Mouse (Mus musculus) frontal cortex, adult (tissue): ENCODE results near the gene Syt1.

ENCODE experiments used
- ATAC-seq: cut with Nextera tagmentation; 2 replicates; pipeline ENCODE4 v1.9.2; 2017; ENCODE audit warnings: mild to moderate bottlenecking, moderate library complexity, mixed read lengths; ENCODE audit not compliant: low TSS enrichment

The Syt1 gene

DNA sequence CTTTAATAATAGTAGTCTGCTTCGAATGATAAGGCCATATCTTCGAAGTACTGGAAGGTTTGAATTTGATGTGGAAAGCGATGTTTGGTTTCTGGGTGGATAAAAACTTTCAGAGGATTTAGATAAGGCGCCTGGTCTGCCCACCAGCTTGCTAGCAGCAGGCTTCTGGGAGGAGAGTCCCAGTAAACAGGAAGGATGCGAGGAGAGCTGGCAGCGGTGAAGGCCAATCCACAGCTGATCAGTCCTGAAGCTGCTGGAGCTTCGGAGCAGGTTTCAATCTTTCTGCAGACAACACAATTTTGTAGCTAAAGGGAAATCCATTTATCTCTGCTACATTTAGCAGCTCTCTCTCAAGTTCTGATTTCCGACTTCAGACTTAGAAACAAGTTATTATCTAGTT is 358.7 kb downstream of the Syt1 start:
- no peak for ATAC-seq

DNA sequence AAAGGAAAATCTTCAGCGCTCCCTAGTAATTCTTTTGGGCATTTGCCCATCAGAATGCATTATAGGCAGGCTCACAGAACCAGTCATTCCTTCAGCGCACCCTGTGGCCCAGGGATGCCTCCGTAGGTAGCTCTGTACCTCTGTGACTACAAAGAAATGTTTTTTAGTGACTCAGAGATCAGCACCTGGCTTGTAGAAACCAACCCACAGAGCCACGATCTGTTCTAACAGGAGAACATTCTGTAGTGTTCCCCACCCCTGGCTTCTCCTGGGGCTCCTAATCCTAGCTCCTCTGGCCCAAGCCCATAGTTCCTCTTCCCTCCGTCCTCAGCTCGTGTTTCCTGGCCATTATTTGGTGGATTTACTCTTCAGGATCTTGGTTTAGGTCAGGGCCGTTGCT is 361.6 kb downstream of the Syt1 start:
- peak; percentile 33 for ATAC-seq

DNA sequence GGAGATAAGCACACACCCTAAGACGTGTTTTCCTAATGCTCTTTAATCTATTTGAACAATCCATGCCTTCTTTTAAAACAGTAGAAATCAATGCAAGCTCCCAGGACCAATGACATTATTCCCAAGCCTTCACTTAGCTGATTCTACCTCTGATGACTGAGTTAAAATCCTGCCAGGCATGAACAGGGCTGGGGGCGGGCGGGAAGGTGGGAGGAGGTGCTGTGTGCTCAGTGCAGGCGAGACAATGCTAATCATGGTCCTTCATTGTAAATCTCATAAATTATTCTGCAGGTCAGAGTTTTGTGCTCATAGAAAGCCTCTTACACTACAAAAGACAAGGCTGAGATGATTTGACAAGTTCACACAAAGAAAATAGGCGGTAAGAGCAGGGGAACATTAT is 366.9 kb downstream of the Syt1 start:
- peak; percentile 81 for ATAC-seq

DNA sequence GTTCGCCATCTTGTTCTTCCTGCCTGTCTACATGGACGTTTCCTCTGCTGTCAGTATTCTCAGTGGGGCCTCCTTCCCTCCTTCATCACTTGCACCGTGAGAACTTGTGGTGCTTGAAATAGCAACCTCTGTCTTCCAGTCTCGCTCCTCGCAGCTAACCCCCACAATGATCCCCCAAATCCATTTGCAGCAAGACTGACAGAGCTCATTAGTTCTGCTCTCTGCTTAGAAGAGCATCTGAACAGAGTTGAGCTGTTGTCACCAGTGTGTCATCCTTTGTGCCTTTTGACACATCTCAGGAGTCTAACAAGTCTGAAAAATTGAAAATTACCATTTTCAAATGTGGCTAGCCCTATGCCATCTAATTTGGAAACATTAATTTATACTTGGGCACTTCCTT is 372.7 kb downstream of the Syt1 start:
- no peak for ATAC-seq

DNA sequence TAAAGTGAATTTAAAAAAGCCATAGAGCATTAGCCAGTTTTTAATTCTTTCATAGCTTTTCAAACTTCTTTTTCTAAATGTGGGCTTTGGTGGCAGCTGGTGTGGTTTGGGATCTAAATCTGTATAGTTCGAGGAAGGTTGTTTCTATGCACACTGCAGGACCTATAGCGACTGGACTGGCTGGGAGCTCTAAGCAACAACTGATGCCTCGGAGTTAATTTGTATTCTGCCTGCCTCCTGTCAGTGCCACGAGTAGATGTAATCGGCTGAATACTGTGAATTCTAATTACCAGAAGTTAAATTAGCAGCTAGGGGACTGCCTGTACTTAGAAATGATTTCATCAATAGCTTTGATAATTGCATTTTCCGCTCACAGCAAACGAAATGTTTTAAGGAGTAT is 374.7 kb downstream of the Syt1 start:
- 0 out of 2 replicates have a peak, but pooled peaks have one; percentile 18 for ATAC-seq

DNA sequence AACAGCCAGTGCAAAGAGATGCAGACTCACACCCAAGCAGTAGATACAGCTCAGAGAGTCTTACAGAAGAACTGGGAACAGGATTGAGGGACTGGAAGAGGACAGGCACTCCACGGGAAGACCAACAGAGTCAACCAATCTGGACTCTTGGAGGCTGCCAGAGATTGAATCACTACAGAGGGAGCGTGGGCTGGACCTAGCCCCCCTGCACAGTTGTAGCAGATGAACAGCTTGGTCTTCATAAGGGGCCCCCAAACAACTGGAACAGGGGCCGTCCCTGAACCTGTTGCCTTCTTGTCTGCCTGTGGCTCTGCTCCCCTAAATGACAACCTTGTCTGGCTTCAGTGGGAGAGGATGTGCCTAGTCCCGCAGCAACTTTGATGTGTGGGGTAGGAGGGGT is 375.2 kb downstream of the Syt1 start:
- peak; percentile 20 for ATAC-seq

DNA sequence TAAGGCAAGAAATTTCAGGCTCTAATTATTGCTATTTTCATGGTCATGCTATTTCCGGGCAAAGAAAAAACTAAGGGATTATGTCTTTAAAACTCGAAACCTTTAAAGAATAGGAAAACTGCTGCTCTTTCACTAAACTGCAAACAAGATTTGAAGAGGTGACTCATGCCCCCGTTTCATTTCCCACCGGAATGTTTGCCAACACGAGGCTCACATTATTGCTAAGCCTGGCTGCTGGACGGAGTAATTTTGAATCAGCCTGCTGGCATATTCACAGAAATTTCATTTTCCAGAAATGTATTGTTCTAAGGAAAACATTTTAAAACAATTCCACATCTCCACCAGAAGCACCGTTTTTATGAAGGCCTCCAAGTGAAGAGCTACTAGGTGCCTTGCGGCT is 379.9 kb downstream of the Syt1 start:
- ATAC-seq = peak; percentile 36; the same call in 1 of the 2 replicates

DNA sequence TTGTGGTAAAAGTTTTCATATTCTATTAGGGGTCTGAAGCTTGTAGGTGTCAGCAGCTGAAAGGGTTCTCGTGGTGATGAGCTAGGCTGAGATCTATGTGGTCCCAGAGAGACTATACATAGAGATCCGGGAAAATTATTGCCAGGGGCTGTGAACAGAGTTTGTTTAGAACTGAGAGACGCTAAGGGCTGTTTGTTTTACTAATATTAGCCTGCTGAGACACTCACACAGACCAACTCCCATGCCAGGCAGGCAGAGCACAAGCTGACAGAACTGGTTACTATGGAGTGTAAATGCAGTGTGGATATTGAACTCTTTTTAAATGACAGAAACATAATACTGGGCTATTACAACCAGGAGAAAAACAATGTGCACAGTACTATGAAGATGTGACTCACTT is 384.4 kb downstream of the Syt1 start:
- ATAC-seq = no peak

DNA sequence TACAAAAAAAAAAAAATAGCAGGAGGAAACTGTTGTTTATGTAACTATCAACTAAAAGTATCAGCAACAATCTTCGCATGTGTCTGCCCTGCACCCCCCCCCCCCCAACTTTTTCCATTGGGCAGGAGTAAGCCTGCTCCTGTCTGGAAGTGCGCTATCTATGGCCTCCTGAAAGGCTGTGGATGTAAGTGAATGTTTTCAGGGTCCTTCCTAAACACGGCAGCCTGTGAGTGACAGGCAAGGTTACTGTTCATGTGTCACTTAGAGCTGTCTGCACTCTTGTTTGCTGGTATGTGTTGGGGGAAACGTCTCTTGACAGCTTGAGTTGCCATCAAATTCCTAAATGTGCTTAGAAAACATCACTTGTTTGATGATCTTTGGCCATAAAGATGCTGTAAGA is 387.8 kb downstream of the Syt1 start:
- no peak for ATAC-seq

DNA sequence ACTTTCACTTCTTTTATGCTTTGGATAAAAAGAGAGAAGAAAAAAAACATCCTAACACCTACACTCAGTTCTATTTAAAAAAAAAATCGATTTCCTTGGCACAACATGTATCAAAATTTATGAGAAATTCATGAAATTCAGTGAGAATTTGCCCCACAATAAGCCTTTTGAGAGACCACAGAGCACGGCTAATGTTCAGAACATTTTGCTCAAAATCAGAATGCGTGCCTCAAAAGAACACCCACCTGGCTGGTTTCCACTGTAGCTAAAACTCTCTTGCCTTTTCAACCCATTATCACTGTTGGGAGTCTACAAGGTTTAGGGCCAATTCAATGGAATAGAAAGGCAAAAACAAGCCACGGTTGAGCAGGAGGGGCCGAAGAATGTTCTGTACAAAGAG is 390.9 kb downstream of the Syt1 start:
- ATAC-seq = no peak

DNA sequence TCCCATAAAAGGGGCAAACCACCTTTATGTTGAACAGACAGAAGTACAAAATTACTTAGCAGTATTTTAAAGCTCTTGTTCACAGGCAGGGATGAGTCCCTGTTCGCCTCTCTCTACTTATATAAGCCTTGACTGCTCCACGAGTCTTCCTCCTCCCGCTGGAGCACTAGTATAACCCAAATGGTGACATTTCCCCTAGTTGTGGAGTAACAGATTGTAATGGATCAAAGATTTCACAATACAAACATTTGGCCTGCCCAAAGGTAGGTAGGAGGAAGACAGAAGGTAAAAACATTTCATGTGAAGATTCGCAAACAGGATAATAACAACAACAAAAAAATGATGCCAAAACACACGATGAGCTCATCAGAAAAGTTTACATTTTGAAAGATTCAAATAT is 391.6 kb downstream of the Syt1 start:
- peak; percentile 39; the same call in 1 of the 2 replicates for ATAC-seq

DNA sequence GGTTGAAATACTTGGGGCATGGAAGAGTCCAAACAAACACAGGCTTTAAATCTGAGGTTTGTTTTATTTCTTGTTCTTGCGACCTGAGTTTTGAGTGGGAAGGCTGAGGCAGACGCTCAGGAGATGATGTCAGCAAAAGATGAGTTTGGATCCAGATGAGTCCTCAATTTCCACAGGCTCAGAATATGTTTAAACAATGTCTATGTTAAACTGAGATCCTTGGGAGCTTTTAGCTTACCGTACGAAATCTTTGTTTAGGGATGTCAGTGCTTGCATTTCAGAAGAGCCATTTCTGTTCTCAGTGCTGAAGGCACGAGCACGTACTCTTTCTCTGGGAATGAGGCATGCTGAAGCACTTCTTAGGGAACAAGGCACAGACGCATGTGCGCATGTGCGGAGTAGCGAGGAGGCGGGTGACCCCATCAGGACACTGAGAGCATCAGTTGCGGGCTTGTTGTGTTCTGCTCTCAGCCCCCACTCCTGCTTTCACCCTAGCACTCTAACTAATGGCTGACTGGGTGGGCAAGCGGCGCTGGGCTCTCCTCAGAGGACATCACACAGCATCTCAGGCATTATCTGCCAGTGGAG is 400.6 kb downstream of the Syt1 start:
- peak; percentile 55 for ATAC-seq

DNA sequence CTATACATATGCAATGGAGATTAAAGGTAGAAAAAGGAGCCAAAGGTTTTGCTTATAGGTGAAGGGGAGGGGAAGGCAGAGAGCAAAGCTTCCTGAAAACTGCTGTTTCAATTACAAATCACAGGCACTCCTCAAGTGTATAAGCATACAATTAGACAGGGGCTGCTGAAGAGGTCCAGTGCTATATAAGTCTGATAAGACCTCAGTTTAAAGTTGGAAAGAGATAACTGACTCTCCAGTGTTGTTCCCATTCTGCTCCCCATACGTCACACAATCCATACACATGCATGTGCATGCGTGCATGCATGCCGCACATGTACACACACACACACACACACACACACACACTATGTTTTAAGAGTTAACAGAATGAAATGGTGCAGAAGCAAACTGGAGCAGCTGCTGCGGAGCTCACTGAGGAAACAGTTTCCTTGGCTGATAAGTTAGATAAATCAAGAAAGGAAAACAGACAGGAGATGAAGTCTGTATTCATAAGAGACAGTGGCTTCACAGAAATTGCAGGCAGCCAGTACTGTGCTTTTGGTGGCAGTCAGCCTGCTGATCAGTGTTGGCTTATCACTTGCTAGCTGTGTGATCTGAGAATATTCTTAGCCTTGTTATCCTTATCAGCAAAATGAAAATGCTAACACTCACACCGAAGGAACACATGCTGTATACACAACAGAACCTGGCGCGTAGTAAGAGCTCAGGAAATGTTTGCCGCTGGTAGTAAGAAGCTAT is 408.9 kb downstream of the Syt1 start:
- ATAC-seq = peak; percentile 28

DNA sequence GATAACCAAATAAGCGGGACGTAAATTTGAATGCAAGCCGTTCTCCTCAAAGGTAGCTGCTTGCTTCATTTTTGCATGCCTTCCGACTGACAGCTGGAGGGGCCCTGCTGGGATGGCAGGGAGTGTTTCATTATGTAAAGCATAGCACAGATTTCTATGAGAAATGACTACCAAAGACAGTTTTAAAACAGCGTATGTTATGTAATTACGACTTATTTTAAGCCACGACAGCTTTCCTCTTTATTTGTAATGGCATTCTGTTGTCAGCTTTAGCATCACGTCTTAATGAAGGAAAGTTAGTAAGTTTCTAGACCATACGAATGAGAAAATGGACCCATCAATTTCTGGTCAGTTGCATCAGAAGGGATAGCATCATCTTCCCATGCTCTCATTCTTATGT is 410.1 kb downstream of the Syt1 start:
- peak; percentile 66 for ATAC-seq

DNA sequence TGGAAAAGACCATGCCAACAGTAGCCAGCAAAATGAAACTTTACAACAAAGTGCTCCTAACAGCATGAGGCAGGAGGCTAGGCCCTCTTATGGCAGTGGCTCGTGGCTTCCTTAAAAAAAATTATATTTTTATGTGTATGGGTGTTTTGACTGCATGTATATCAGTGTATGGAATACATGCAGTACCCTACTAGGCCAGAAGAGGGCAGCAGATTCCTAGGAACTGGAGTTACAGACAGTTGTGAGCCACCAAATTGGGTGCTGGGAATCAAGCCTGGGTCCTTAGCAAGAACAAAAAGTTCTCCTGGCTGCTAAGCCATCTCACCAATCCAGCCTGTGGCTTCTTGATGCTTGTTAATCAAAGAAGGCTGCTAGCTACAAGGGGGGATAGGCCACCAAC is 413.4 kb downstream of the Syt1 start:
- no peak for ATAC-seq

DNA sequence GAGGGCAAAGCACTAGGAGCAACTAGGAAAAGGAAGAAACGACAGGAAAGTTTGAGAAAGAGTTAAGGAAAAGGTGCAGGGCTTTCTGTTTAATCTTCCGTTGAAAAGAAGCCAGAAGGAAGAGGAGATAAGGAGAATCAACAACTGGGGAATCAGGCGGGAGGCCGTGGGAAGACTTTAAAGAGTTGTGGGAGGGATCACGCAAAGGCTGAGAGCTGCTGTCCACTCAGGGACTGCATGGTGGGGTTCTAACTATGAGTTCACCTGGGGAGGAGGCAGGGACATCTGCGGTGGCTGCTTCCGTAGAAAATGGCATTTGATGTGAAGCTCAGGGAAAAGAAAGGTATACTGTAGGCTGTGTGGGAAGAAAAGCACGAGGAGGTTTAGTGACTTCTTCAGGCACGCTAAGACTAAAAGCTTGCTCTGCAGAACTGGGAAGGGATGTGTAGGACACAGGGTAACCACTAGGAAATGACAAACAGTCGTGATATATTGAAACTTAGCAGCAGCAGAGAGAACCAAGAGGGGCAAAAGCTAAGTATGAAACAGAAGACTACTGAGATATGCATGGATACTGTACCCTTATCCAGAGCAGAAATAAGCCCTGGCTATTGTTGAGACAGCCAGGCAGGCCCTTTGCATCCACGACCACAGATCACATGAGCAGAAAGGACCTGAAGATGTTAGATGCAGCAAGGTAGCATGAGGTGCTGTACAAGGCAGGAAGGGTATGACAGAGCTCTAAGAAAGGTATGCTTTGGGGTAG is 414.4 kb downstream of the Syt1 start:
- peak; percentile 13; the same call in 1 of the 2 replicates for ATAC-seq

DNA sequence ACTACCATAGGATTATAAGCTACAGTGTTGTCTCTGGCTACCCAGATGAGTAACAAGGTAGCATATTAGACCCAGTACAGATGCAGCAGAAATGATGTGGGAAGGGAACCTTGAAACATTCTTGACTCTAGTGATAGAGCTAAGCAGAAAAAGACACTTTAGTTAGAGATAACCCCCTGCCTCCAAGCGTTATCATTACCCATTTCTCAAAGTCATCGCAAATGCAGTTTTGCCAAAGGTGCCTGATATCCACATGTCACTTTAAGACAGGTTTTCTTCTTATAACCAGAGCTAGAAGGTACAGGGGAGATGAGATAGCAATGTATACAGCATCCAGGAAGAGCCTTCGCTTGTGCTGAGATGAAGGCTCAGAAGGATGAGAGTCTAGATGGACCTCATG is 421.4 kb downstream of the Syt1 start:
- no peak for ATAC-seq

DNA sequence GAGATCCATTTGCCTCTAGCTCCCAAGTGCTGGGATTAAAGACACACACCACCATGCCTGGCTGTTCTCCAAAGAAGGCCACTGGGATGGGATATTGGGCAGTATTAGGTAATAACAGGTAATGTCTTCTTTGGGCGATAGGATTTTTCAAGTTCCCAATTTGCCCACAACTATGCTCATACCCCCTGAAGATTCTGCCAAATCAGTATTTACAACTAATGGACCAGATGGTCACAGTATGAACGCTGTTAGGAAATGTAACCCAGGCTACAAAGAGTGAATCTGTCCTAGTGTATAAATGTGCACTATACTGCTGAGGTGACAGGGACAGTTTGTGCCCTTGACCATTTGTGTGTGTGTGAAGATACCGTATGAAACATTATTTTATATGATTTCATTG is 421.9 kb downstream of the Syt1 start:
- ATAC-seq = no peak

DNA sequence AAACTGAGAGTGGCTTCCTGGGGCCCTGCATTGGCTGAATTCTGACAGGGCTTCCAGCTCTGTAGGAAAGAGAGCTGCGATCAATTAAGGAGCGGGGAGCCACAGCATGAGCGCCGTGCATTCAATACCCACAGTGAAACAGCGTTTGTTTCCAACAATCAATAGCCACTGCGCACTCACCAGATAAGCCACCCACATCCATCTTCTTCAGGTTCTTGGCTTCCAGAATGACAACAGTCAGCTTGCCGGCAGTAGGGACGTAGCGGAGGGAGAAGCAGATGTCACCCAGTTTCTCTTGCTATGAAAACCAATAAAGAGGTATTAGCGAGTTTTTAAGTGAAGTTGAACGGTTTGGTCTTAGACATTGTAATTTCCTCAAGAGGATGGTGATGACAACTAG is 427.1 kb downstream of the Syt1 start:
- no peak for ATAC-seq

DNA sequence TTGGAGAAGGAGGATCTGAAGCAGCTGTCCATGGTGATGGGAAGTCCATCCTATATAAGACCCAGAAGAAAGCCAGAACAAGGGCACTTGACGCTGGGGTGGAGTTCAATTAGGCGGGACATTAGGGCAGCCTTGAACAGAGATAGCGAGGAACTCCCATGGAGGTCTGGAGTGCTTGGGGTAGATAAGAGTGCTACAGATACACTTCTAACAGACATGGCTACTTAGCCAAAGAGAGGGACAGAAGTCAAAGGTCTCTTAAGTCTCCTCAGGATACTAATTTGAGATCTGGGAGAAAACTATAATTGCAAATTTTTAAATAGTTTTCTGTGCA is 428.4 kb downstream of the Syt1 start:
- ATAC-seq = no peak

DNA sequence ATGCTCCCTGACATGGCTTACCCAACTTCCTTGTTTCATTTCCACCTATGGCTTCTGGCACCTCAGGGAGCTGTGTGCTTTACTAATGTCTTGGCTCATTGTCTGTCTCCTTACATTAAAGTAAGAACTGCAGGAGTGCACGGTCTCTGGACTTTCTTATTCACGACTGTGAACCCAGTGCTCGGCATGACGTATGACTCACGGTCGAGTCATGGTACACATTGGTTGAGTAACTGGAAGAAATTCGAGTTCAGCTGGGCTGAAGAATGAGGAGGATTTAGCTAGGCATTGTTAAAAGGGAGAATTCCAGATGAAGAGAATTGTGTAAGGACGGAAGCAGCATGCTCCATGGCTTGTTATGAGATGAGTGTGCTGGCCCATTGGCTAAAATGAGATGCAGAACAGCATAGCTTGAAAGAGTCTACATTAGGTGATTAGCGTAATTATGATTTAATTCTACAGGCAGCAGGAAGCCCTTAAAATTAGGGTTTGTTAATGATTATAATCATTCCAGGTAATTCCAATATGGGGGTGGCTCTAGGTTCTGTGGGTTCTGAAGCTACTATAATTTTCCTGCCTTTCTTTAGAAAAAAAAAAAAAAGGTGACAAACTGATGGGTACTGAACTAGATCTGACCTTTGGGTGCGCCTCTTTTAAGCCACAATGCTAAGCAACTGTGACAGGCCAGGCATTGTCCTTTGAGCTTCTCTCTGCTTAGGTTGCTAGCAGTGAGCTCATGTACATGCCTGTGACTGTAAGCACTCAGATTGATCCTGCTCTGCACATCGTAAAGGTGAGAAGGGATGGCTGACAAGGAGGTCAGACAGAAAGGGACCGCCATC is 429.0 kb downstream of the Syt1 start:
- peak; percentile 36 for ATAC-seq

DNA sequence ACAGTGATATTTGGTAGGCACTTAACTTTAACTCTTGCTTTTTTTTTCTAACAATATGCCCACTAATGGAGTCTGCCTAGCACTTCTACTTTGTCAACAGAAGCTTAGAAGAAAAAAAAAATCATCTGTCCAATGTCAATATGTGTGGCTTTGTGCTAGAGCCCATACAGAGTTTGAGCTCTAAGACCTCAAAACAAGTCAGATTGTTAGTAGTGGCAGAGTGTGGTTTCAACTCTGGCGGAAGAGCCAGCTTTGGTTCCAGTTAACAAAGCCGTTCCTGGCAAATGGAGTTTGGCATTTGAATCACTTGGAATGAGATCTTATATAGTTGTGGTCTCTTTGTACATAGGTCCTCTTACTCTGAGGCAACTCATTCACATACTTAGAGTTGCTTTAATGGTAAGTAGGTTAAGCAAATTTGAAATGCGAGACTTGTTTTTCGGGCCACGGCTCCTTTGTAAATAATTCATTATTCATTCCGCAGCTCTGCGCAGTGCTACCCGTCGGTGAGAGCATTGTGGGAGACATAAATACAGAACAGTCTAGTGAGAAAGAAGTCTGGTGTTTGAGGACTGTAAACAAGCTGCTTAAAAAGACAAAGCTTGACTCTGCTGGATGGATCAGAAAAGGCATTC is 429.9 kb downstream of the Syt1 start:
- ATAC-seq = peak; percentile 35
